Mouse (Mus musculus) kidney, embryonic 16.5 days (tissue): ENCODE results near the gene Gm17349. TPM values are rescaled to one million over a fixed set of nuclear protein-coding genes. Genes with fewer than 3 reads are reported as not detected.
"Not testable (repeated sequence)": the region's sequence is repeated elsewhere in the genome, so short reads cannot be mapped to it uniquely, and the experiment has no call there.

Experiments used
- ATAC-seq: fragments of 200-750 bp; cut with Nextera tagmentation; 2 replicates; pipeline ENCODE4 v1.8.0; 2017; ENCODE audit warnings: moderate TSS enrichment; ENCODE audit not compliant: low FRiP score, low TSS enrichment
- H3K27ac ChIP-seq: fragments of 300-500 bp; sonication (generic); 2 replicates; pipeline ENCODE4 v1.5.1; 2014; ENCODE audit warnings: low read length
- H3K27me3 ChIP-seq: fragments of 300-500 bp; sonication (generic); 2 replicates; pipeline ENCODE4 v1.6.1; 2014; ENCODE audit warnings: low read length, control low read depth, mixed read lengths; ENCODE audit not compliant: insufficient read depth
- H3K36me3 ChIP-seq: fragments of 300-500 bp; sonication (generic); 2 replicates; pipeline ENCODE4 v1.6.1; 2014; ENCODE audit warnings: low read length, control low read depth, mixed read lengths; ENCODE audit not compliant: insufficient read depth
- H3K4me1 ChIP-seq: fragments of 300-500 bp; sonication (generic); 2 replicates; pipeline ENCODE4 v1.6.1; 2014; ENCODE audit warnings: low read length, control low read depth, mixed read lengths; ENCODE audit not compliant: insufficient read depth
- H3K4me2 ChIP-seq: fragments of 300-500 bp; sonication (generic); replicated peaks from 2 replicates; pipeline ENCODE4 v1.6.1; 2014; ENCODE audit warnings: low read depth, low read length
- H3K4me3 ChIP-seq: fragments of 300-500 bp; sonication (generic); 2 replicates; pipeline ENCODE4 v1.5.1; 2014; ENCODE audit warnings: mild to moderate bottlenecking, low read length
- H3K9ac ChIP-seq: fragments of 300-500 bp; sonication (generic); replicated peaks from 2 replicates; pipeline ENCODE4 v1.6.1; 2014; ENCODE audit warnings: low read length
- H3K9me3 ChIP-seq: fragments of 300-500 bp; sonication (generic); 2 replicates; pipeline ENCODE4 v1.6.1; 2016; ENCODE audit warnings: low read length, control low read depth
- WGBS: fragments of 180-500 bp; shearing (Covaris S2); extraction: QIAGEN DNeasy Blood & Tissue Kit; methylation state at CpG from one replicate; pipeline ENCODE4 v1.1.7; 2014; 5-methylcytosine and 5-hydroxymethylcytosine counted together
- polyA plus RNA-seq: library from polyadenylated mRNA; unstranded; fragments of >200 nt; fragmentation: Nextera tagmentation; extraction: Ambion mirVana; gene quantifications from 2 replicates; pipeline ENCODE4 v1.2.1, GENCODE M21; 2015

Gene Gm17349
- polyA plus RNA-seq, 1 experiment from 2014 or later, result not detected

DNA sequence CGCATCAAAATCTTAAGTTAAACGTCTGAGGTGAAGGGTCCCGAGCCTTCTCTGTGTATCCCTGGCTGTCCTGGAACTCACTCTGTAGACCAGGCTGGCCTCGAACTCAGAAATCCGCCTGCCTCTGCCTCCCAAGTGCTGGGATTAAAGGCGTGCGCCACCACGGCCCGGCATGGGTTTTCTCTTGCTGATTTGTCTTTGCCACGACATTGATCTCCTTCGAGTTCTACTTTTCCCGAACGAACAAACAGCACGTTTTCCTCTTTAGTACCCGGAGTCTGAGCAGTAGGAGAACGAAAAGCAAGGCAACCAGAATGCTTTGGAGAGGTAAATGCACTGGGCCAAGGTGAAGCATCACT is 3.7 kb downstream of the Gm17349 start:
- H3K9ac ChIP-seq, result peak overlapping the region; percentile 99
- H3K27ac ChIP-seq, ATAC-seq, H3K27me3 ChIP-seq, H3K9me3 ChIP-seq: not testable (repeated sequence)
- H3K4me3 ChIP-seq, result peak overlapping the region; percentile 90
- peak overlapping the region; percentile 59 for H3K4me2 ChIP-seq
- H3K36me3 ChIP-seq, result peaks cover 17% of the 10 kb centered on the region
- WGBS, result 45% methylated on average over 16 of the region's 16 CpGs
- H3K4me1 ChIP-seq, result peaks cover 32% of the 10 kb centered on the region

DNA sequence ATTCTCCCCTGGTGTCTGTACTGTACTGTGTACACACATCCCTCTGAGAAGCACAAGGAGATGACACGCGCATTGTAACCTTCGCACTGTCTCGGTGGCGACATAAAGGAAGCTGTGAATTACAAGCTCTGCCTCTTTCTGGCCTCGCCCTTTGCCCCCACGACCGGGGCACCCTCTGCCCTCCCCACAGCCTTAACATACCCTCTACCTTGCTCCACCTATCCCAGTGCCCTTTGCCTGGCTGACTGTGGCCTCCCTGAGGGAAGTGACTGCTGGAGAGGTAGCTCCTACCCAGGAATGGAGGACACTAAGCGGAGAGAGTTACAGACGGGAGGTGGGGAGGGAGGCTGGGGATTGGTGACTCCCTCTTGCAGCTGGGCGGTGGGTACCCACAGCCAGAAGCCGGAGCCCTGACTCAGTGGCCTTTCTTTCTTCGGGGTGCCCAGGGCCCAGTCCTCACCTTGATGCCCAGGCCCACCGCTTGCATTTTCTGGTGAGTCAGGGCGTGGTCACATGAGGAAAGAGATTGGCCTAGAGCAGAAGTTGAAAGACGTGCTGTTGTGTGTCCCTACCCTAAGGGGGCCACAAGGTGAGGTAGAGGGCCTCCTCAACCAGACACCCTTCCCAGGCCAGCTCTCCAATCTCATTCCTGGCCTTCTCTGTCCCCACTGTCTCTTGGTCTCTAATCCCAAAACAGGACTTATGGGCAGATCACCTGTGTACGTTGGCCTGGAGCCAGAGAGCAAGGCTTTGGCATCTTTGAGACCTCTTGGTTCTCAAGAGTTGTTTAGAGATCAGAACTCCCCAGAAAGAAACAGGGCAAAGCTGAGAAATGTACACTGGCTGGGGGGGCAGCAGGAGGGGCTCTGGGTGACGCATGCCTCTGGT is 4.8 kb downstream of the Gm17349 start:
- Histone ChIP-seq H3K4me1 (peaks cover 32% of the 10 kb centered on the region), H3K27me3 (no peaks in the 10 kb centered on the region), H3K4me2 (no peak overlapping the region), H3K27ac (no peak overlapping the region), H3K9ac (no peak overlapping the region), H3K4me3 (no peak overlapping the region), H3K9me3 (no peaks in the 10 kb centered on the region), H3K36me3 (peaks cover 14% of the 10 kb centered on the region)
- ATAC-seq, result no peak
- WGBS, result 85% methylated on average over 18 of the region's 18 CpGs

DNA sequence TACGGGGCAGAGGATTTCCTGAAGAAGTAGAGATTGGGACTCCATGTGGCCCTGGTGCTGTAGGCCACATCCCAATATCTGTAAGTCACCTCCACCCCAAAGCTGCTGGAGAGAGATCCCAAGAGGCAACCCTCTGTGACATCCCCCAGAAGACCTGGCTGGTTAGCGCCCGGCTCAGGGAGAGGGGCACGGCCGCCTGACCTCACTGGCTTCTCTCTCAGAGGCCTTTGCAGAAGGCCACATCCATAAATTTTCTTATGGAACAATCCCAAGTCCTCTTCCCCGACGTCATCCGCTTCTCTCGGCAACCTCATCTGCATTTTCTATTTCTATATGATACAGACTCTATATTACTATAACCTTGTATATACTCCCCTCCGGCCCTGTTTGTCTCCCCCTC is 5.6 kb downstream of the Gm17349 start:
- H3K27me3 ChIP-seq, result no peaks in the 10 kb centered on the region

DNA sequence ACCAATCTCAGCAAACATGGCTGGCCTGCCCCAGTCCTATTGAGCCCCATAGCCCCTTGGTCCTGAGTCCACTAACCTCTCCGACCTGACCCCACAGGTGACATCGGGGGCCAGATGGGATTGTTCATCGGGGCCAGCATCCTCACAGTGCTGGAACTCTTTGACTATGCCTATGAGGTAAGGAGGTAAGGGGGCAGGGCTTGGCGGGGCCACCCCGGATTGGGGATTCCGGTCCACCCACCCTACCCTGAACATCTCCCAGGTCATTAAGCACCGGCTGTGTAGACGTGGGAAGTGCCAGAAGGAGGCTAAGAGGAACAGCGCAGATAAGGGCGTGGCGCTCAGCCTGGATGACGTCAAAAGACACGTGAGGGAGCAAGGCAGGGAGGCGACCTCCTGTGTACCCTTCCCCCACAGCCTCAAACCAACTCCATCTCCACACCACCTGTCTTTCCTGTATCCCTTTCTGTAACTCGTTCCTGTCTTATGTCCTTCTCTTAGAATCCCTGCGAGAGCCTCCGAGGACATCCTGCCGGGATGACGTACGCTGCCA is 6.7 kb downstream of the Gm17349 start:
- H3K36me3 ChIP-seq, result no peaks in the 10 kb centered on the region
- ATAC-seq, result no peak
- no peak overlapping the region for H3K9ac ChIP-seq
- H3K4me1 ChIP-seq, result peaks cover 19% of the 10 kb centered on the region
- H3K27ac ChIP-seq, result no peak overlapping the region
- no peaks in the 10 kb centered on the region for H3K27me3 ChIP-seq
- WGBS, result 32% methylated on average over 20 of the region's 20 CpGs
- peak overlapping the region; percentile 32 for H3K4me2 ChIP-seq
- no peak overlapping the region for H3K4me3 ChIP-seq
- H3K9me3 ChIP-seq, result no peaks in the 10 kb centered on the region

More for the DNA sequence above, 5.6 kb downstream of the Gm17349 start:
- no peak for ATAC-seq
- Histone ChIP-seq H3K4me3 (no peak overlapping the region), H3K36me3 (peaks cover 11% of the 10 kb centered on the region; the same call in 1 of the 2 replicates), H3K9ac (no peak overlapping the region), H3K9me3 (no peaks in the 10 kb centered on the region), H3K4me2 (no peak overlapping the region), H3K27ac (no peak overlapping the region), H3K4me1 (peaks cover 30% of the 10 kb centered on the region)
- WGBS, result 74% methylated on average over 10 of the region's 10 CpGs

DNA sequence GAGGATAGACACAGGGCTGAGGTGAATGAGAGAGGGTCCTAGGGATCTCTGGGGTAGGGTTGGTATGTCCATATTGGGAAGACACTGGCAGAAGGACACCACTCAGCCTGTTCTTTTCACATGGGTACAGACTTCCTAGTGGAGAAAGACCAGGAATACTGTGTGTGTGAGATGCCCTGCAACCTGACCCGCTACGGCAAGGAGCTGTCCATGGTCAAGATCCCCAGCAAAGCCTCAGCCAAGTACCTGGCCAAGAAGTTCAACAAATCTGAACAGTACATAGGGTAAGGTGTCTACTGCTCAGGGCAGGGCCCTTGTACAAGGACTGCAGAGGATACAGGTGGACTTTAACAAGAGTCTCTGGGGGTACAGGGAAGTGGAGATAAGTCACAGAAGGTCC is 8.0 kb downstream of the Gm17349 start:
- H3K4me1 ChIP-seq, result peaks cover 9% of the 10 kb centered on the region; the same call in 1 of the 2 replicates
- no peaks in the 10 kb centered on the region for H3K9me3 ChIP-seq
- no peaks in the 10 kb centered on the region for H3K27me3 ChIP-seq
- no peak overlapping the region for H3K9ac ChIP-seq
- 8% methylated on average over 2 of the region's 2 CpGs for WGBS
- H3K4me3 ChIP-seq, result no peak overlapping the region
- ATAC-seq, result no peak
- no peaks in the 10 kb centered on the region for H3K36me3 ChIP-seq
- H3K27ac ChIP-seq, result no peak overlapping the region
- no peak overlapping the region for H3K4me2 ChIP-seq

DNA sequence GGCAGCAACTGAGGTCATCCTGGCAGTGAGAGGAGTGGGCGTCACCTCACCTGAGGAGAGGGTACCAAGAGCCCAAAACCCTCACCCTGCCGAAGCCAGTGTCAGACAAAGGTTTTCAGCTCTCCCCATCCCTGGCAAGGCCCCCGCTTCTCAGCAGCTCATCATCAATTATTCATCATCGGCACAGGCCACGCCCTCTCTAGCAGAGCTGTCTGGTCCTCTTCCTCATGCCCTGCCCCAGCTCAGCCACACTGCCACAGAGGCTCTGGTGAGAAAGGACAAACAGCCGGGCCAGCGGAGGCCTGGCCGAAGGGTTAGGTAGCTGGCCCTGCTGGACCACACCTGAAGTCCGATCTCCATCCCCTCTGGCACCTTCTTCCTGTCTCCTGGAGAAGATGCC is 13.3 kb downstream of the Gm17349 start:
- no peak for ATAC-seq
- no peaks in the 10 kb centered on the region for H3K36me3 ChIP-seq
- H3K4me3 ChIP-seq, result no peak overlapping the region
- H3K4me1 ChIP-seq, result no peaks in the 10 kb centered on the region
- no peak overlapping the region for H3K9ac ChIP-seq
- H3K4me2 ChIP-seq, result no peak overlapping the region
- 45% methylated on average over 9 of the region's 9 CpGs for WGBS
- H3K27ac ChIP-seq, result no peak overlapping the region
- H3K27me3 ChIP-seq, result no peaks in the 10 kb centered on the region
- no peaks in the 10 kb centered on the region for H3K9me3 ChIP-seq

DNA sequence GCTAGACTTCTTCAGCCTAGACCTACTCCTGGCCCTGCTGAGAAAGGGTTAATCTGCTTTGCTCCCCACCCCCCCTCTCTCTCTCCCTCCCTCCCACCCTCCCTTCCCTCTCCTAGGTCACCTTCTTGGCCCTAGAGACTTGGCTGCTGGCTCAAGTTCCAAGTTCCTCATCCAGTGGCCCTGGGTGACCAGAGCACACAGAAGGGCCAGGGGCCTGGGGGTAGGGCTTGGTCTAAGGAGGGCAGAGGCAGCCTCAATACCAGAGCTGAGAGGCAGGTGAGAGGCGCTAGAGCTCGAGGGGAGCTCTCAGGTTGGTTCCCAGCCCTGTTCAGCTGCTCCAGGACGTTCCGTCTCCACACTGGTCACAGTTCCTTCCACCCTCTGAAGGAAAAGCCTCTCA is 14.4 kb downstream of the Gm17349 start:
- WGBS, result 3% methylated on average over 4 of the region's 4 CpGs
- H3K27me3 ChIP-seq, result no peaks in the 10 kb centered on the region
- no peak for ATAC-seq

DNA sequence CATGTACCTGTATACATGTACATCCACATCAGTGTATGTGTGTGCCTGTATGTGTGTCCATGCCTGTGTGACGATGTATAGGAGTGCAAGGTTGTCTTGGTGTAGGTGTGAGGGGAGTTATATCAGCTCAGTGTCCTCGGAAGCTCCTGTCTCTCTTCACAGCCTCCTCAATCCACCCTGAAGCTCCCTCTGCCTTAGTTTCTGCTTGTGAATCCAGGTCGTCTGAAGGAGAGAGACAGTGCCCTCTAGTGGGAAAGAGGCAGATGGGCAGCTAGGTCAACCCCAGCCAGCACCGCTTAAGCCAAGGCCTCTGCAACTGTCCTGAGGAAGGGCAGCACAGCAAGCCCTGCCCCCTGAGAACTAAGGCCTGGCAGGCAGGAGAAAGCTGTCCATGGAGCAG is 16.6 kb downstream of the Gm17349 start:
- Histone ChIP-seq H3K27me3 (no peaks in the 10 kb centered on the region), H3K9me3 (no peaks in the 10 kb centered on the region), H3K36me3 (no peaks in the 10 kb centered on the region), H3K4me1 (no peaks in the 10 kb centered on the region), H3K27ac (no peak overlapping the region), H3K4me3 (no peak overlapping the region), H3K9ac (no peak overlapping the region), H3K4me2 (no peak overlapping the region)
- ATAC-seq, result no peak
- 3% methylated on average over 4 of the region's 4 CpGs for WGBS

More for the DNA sequence above, 14.4 kb downstream of the Gm17349 start:
- Histone ChIP-seq H3K4me3 (no peak overlapping the region), H3K9ac (no peak overlapping the region), H3K36me3 (no peaks in the 10 kb centered on the region), H3K4me1 (no peaks in the 10 kb centered on the region), H3K4me2 (no peak overlapping the region), H3K27ac (no peak overlapping the region), H3K9me3 (no peaks in the 10 kb centered on the region)

DNA sequence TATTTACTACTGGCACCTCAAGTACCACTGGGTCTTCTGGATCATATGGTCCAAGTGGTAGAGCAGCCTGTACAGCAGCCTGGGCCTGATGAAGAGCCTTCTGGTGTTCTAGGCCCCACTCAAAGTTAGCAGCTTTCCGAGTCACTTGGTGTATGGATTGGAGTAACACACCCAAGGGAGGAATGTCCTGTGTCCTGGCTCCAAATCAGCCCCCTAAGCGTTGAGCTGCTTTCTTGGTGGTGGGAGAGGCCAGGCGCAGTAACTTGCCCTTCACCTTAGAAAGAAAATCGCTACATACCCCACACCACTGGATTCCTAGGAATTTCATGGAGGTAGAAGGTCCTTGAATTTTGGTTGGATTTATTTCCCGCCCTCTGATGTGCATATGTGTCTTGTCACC is 21.1 kb downstream of the Gm17349 start:
- H3K4me1 ChIP-seq, result no peaks in the 10 kb centered on the region
- H3K4me3 ChIP-seq, result no peak overlapping the region
- 91% methylated on average over 5 of the region's 5 CpGs for WGBS
- no peak for ATAC-seq
- H3K4me2 ChIP-seq, result no peak overlapping the region
- no peaks in the 10 kb centered on the region for H3K36me3 ChIP-seq
- H3K9me3 ChIP-seq, result no peaks in the 10 kb centered on the region
- no peak overlapping the region for H3K9ac ChIP-seq
- no peak overlapping the region for H3K27ac ChIP-seq
- no peaks in the 10 kb centered on the region for H3K27me3 ChIP-seq

DNA sequence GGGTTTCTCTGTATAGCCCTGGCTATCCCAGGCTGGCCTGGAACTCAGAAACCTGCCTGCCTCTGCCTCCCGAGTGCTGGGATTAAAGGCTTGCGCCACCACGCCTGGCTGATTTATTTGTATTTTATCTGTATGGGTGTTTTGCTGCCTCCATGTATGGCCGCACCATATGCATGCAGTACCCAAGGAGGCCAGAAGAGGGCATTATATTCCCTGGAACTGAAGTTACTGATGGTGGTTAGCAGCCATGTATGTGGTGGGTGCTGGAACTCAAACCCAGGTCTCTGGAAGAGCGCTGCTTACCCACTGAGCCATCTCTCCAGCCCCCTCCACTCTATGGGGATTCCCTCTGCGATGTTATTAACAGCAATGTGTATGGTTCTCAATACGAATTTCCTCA is 22.4 kb downstream of the Gm17349 start:
- Histone ChIP-seq H3K27ac (no peak overlapping the region), H3K4me1 (no peaks in the 10 kb centered on the region), H3K4me3 (no peak overlapping the region), H3K9ac (no peak overlapping the region), H3K36me3 (no peaks in the 10 kb centered on the region), H3K4me2 (no peak overlapping the region), H3K9me3 (no peaks in the 10 kb centered on the region), H3K27me3 (no peaks in the 10 kb centered on the region)
- 87% methylated on average over 7 of the region's 7 CpGs for WGBS
- no peak for ATAC-seq
